Mouse (Mus musculus) kidney, embryonic 16.5 days (tissue): Measurements from ENCODE around the gene Erf. TPM values are rescaled to one million over a fixed set of nuclear protein-coding genes. Genes with fewer than 3 reads are reported as not detected.

Experiments
- ATAC-seq: fragments of 200-750 bp; cut with Nextera tagmentation; 2 replicates; pipeline ENCODE4 v1.8.0; 2017; ENCODE audit warnings: moderate TSS enrichment; ENCODE audit not compliant: low FRiP score, low TSS enrichment
- H3K27ac ChIP-seq: fragments of 300-500 bp; sonication (generic); 2 replicates; pipeline ENCODE4 v1.5.1; 2014; ENCODE audit warnings: low read length
- H3K27me3 ChIP-seq: fragments of 300-500 bp; sonication (generic); 2 replicates; pipeline ENCODE4 v1.6.1; 2014; ENCODE audit warnings: low read length, control low read depth, mixed read lengths; ENCODE audit not compliant: insufficient read depth
- H3K36me3 ChIP-seq: fragments of 300-500 bp; sonication (generic); 2 replicates; pipeline ENCODE4 v1.6.1; 2014; ENCODE audit warnings: low read length, control low read depth, mixed read lengths; ENCODE audit not compliant: insufficient read depth
- H3K4me1 ChIP-seq: fragments of 300-500 bp; sonication (generic); 2 replicates; pipeline ENCODE4 v1.6.1; 2014; ENCODE audit warnings: low read length, control low read depth, mixed read lengths; ENCODE audit not compliant: insufficient read depth
- H3K4me2 ChIP-seq: fragments of 300-500 bp; sonication (generic); replicated peaks from 2 replicates; pipeline ENCODE4 v1.6.1; 2014; ENCODE audit warnings: low read depth, low read length
- H3K4me3 ChIP-seq: fragments of 300-500 bp; sonication (generic); 2 replicates; pipeline ENCODE4 v1.5.1; 2014; ENCODE audit warnings: mild to moderate bottlenecking, low read length
- H3K9ac ChIP-seq: fragments of 300-500 bp; sonication (generic); replicated peaks from 2 replicates; pipeline ENCODE4 v1.6.1; 2014; ENCODE audit warnings: low read length
- H3K9me3 ChIP-seq: fragments of 300-500 bp; sonication (generic); 2 replicates; pipeline ENCODE4 v1.6.1; 2016; ENCODE audit warnings: low read length, control low read depth
- WGBS: fragments of 180-500 bp; shearing (Covaris S2); extraction: QIAGEN DNeasy Blood & Tissue Kit; methylation state at CpG from one replicate; pipeline ENCODE4 v1.1.7; 2014; 5-methylcytosine and 5-hydroxymethylcytosine counted together
- polyA plus RNA-seq: library from polyadenylated mRNA; unstranded; fragments of >200 nt; fragmentation: Nextera tagmentation; extraction: Ambion mirVana; gene quantifications from 2 replicates; pipeline ENCODE4 v1.2.1, GENCODE M21; 2015

Gene Erf
- polyA plus RNA-seq, 1 experiment from 2014 or later: 15.2 TPM

DNA sequence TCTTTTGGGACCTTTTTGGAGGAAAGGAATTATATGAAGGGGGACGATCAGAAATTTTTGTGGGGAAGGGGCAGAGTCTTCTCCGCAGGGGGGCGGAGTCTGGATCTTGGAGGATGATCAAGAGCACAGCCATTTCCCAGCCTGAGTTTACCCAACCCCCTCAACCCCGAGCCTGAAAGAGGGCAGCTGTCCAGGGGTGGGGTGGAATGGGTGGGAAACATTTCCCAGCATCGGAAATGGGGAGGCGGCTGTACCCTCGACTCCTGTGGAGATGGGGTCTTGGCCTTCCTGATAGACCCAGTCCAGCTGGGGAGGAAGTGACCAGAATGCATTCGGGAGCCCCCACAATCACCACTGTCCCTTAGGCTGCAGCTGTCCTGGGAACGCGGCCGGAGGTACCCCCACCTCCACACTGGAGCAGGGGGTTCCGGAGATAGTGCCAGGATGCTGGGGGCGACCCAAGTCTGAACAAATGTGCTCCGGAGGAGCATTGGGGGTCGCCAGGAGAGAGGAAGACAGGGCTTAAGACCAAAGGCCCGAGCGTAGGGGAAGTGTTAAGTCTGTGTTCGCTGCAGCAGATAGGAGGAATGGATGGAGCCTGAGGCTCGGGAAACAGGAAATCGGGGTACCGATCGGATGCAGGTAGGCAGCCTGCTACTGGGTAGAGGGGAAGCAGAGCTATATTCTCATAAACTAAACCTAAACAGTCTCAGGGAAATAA, 670 bp upstream of the Erf start:
- Histone ChIP-seq H3K36me3 (no peaks in the 10 kb centered on the region), H3K9me3 (no peaks in the 10 kb centered on the region), H3K4me3 (peak overlapping the region; percentile 95), H3K27me3 (no peaks in the 10 kb centered on the region), H3K27ac (peak overlapping the region; percentile 92), H3K4me1 (peaks cover 36% of the 10 kb centered on the region), H3K4me2 (peak overlapping the region; percentile 95), H3K9ac (peak overlapping the region; percentile 70)
- 2% methylated on average over 22 of the region's 22 CpGs for WGBS
- peak; percentile 25 for ATAC-seq

DNA sequence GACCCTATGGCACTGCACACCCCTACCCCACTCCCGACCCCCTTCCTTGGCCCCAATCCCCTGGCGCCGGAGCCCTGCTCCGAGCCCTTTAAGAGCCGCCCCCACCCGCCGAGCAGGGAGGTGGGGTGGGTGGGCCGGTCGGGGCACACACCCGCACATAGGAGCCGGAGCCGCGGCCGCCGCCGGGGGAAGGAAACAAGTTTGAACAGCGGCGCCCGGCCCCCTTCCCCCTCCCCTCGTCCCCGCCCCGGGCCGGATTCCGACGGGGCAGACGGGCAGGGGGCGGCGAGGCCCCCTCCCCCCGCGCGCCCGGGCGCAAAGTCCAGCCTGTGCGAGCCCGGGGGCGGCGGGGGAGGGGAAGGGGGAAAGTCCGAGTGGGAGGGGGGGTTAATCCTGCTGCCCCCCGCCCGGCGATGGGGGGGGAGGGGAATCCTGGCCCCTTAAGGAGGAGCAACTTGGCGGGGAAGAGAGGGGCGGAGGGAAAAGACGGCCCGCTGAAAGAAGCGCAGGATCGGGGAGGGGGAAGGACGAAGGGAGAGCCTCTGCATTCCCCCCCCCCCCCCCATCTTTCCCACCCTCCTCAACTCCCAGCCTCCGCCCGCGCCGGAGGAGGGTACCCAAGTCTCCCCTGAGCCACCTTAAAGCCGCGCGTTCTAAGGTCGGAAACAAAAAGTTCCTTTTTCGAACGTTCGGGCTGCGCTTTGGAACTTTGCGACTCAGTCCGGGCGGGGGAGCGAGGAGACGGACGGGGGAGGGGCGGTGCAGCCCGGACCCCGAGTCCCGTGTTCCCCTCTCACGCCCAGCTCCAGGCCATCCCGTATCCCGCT, 1.0 kb downstream of the Erf start:
- H3K9me3 ChIP-seq: no peaks in the 10 kb centered on the region
- peaks cover 51% of the 10 kb centered on the region for H3K4me1 ChIP-seq
- no peaks in the 10 kb centered on the region for H3K27me3 ChIP-seq
- WGBS: under 1% methylated on average over 47 of the region's 73 CpGs
- peaks cover 13% of the 10 kb centered on the region for H3K36me3 ChIP-seq
- ATAC-seq: peak; percentile 71
- peak overlapping the region; percentile 93 for H3K9ac ChIP-seq
- peak overlapping the region; percentile 99 for H3K27ac ChIP-seq
- peak overlapping the region; percentile 95 for H3K4me2 ChIP-seq
- peak overlapping the region; percentile 95 for H3K4me3 ChIP-seq

GRCm38 (mm10) chr7:25248846-25249313, 1.7 kb downstream of the Erf start:
- H3K9me3 ChIP-seq: no peaks in the 10 kb centered on the region
- peak; percentile 29 for ATAC-seq
- peak overlapping the region; percentile 99 for H3K27ac ChIP-seq
- H3K4me1 ChIP-seq: peaks cover 55% of the 10 kb centered on the region
- under 1% methylated on average over 23 of the region's 25 CpGs for WGBS
- peak overlapping the region; percentile 93 for H3K9ac ChIP-seq
- peak overlapping the region; percentile 95 for H3K4me3 ChIP-seq
- no peaks in the 10 kb centered on the region for H3K27me3 ChIP-seq
- peaks cover 19% of the 10 kb centered on the region for H3K36me3 ChIP-seq
- H3K4me2 ChIP-seq: peak overlapping the region; percentile 95

GRCm38 (mm10) chr7:25248018-25248647, 2.4 kb downstream of the Erf start:
- H3K4me1 ChIP-seq: peaks cover 55% of the 10 kb centered on the region
- no peaks in the 10 kb centered on the region for H3K9me3 ChIP-seq
- no peaks in the 10 kb centered on the region for H3K27me3 ChIP-seq
- peaks cover 24% of the 10 kb centered on the region for H3K36me3 ChIP-seq
- H3K27ac ChIP-seq: peak overlapping the region; percentile 99
- H3K4me3 ChIP-seq: peak overlapping the region; percentile 95
- under 1% methylated on average over 18 of the region's 18 CpGs for WGBS
- ATAC-seq: peak; percentile 4; the same call in 1 of the 2 replicates
- H3K4me2 ChIP-seq: peak overlapping the region; percentile 95
- H3K9ac ChIP-seq: peak overlapping the region; percentile 93

DNA sequence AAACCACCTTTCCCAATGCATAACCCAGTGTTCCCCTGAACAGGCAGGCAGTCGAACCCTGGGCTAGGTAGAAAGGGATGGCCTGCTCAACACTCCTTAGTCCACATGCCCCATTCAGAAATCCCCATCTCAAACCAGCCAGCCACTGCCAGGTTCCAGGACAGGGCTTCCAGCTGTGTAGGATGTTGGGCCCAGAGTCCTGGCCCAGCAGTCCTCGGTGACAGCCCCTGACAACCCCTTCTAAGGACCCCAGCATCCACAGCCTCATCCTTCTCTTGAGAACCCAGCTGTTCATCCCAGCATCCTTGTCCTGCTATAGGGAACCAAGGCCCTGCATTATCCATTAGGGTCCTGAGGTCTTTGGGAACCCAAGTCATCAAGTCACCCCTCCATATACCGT, 3.1 kb downstream of the Erf start:
- Histone ChIP-seq H3K9ac (peak overlapping the region; percentile 93), H3K9me3 (no peaks in the 10 kb centered on the region), H3K4me3 (peak overlapping the region; percentile 95), H3K4me1 (peaks cover 55% of the 10 kb centered on the region), H3K36me3 (peaks cover 30% of the 10 kb centered on the region), H3K4me2 (peak overlapping the region; percentile 95), H3K27ac (peak overlapping the region; percentile 99), H3K27me3 (no peaks in the 10 kb centered on the region)
- 11% methylated on average over 3 of the region's 3 CpGs for WGBS
- ATAC-seq: no peak

- WGBS: 14% methylated on average over 4 of the region's 4 CpGs
- Histone ChIP-seq H3K4me3 (peak overlapping the region; percentile 95), H3K4me2 (peak overlapping the region; percentile 95), H3K9me3 (no peaks in the 10 kb centered on the region), H3K4me1 (peaks cover 50% of the 10 kb centered on the region), H3K27ac (peak overlapping the region; percentile 99), H3K27me3 (no peaks in the 10 kb centered on the region), H3K9ac (peak overlapping the region; percentile 93), H3K36me3 (peaks cover 36% of the 10 kb centered on the region)
- ATAC-seq: no peak
Measured at GRCm38 (mm10) chr7:25246759-25247137, 3.8 kb downstream of the Erf start.

- Histone ChIP-seq H3K27me3 (no peaks in the 10 kb centered on the region), H3K4me3 (peak overlapping the region; percentile 95), H3K27ac (peak overlapping the region; percentile 99), H3K4me2 (peak overlapping the region; percentile 95), H3K9ac (peak overlapping the region; percentile 93), H3K4me1 (peaks cover 45% of the 10 kb centered on the region), H3K36me3 (peaks cover 36% of the 10 kb centered on the region), H3K9me3 (no peaks in the 10 kb centered on the region)
- 33% methylated on average over 20 of the region's 20 CpGs for WGBS
- ATAC-seq: no peak
Measured at GRCm38 (mm10) chr7:25246079-25246758, 4.3 kb downstream of the Erf start.

DNA sequence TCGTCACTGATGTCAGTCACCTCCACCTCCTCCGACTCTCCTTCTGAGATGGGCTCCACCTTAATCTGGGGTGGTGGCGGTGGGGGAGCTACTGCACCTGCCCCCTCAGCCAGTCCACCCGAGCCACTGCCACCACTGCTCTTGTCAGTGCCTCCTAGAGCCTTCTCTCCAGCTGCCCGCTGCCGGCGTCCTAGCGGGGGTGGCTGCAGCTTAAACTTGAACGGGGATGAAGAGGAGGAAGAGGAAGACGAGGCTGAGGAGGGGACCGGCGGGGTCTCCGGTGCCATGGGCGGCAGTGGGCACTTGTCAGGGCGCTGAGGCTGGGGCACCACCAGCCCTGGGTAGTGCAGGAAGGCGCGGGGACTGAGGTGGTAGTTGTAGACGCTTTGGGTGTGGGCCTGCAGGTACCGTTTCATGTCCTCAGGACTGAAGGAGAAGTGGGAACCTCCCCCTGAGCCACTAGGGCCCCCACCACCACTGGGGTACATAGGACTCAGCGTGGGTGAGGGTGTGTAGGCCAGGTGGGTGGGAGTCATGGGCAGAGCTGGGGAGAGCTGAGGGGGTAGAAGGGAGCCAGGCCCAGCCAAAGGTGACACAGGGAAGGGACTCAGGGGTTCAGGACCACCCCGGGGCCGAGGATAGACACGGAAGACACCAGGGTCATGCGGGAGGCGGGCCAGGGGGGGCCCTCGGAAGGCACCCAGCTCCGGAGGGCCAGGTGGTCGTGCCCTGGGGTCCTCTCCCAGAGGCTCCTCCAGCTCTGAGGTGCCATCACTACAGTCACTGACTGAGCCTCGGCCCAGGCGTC, 5.8 kb downstream of the Erf start:
- no peak overlapping the region for H3K9ac ChIP-seq
- H3K27me3 ChIP-seq: no peaks in the 10 kb centered on the region
- peaks cover 36% of the 10 kb centered on the region for H3K36me3 ChIP-seq
- H3K4me2 ChIP-seq: no peak overlapping the region
- no peaks in the 10 kb centered on the region for H3K9me3 ChIP-seq
- peaks cover 42% of the 10 kb centered on the region for H3K4me1 ChIP-seq
- no peak overlapping the region for H3K4me3 ChIP-seq
- ATAC-seq: no peak
- WGBS: 87% methylated on average over 27 of the region's 30 CpGs
- no peak overlapping the region for H3K27ac ChIP-seq
